Mouse (Mus musculus) small intestine, adult 2 months (tissue): Measurements from ENCODE around the gene Ipo9.

Source experiments
- CTCF ChIP-seq: fragments of 200-500 bp; IDR thresholded peaks from 2 replicates; pipeline ENCODE4 v1.5.1; 2012; ENCODE audit warnings: low read depth, mild to moderate bottlenecking, control low read depth, inconsistent platforms, low read length, moderate library complexity, mixed read lengths; ENCODE audit not compliant: insufficient replicate concordance, insufficient read length; ENCODE audit errors: extremely low read depth
- POLR2A ChIP-seq: fragments of 200-500 bp; IDR thresholded peaks from 2 replicates; pipeline ENCODE4 v1.6.1; 2012; ENCODE audit warnings: low read depth, mild to moderate bottlenecking, control low read depth, inconsistent platforms, low read length, moderate library complexity

DNA sequence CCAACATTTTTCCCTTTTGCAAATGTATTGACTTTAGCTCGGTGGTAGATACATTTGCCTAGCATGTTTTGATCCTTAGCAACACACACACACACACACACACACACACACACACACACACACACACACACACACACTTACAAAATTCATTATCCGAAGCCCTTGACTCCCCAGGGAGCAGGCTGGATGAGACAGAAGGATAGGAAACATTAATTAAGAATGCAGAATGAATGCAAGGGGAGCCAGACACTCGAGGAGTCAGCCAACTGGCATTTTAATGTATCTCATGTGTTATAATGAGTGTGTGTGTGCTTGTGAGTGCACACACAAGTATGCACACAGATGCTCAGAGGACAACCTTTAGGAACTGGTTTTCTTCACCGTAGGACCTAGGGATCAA lies 68.8 kb downstream of the Ipo9 start:
- no peak for TF ChIP-seq POLR2A
- TF ChIP-seq CTCF = no peak
